Mouse (Mus musculus) olfactory bulb, adult 2 months (tissue): ENCODE data around the gene Adamts5.

Experiments used
- CTCF ChIP-seq: fragments of 200-500 bp; IDR thresholded peaks from 2 replicates; pipeline ENCODE4 v1.5.1; 2012; ENCODE audit warnings: low read depth, mild to moderate bottlenecking, low read length, moderate library complexity; ENCODE audit not compliant: insufficient read depth
- POLR2A ChIP-seq: fragments of 200-500 bp; IDR thresholded peaks from 2 replicates; pipeline ENCODE4 v1.6.1; 2012; ENCODE audit warnings: mild to moderate bottlenecking, low read depth, low read length, moderate library complexity; ENCODE audit not compliant: insufficient read depth

GRCm38 (mm10) chr16:85807626-85808025 is 94.0 kb downstream of the Adamts5 start:
- no peak for TF ChIP-seq POLR2A
- no peak for TF ChIP-seq CTCF
